Mouse (Mus musculus) midbrain, embryonic 14.5 days (tissue): Measurements from ENCODE around the gene Atp5d. TPM values are rescaled to one million over a fixed set of nuclear protein-coding genes. Genes with fewer than 3 reads are reported as not detected.

Experiments used
- ATAC-seq: fragments of 200-750 bp; cut with Nextera tagmentation; 2 replicates; pipeline ENCODE4 v1.8.0; 2017; ENCODE audit warnings: moderate number of reproducible peaks, moderate library complexity; ENCODE audit not compliant: low FRiP score, low TSS enrichment
- DNase-seq: peaks from one replicate; pipeline ENCODE4 v3.0.0-alpha.2; 2015
- H3K27ac ChIP-seq: fragments of 300-500 bp; sonication (generic); replicated peaks from 2 replicates; pipeline ENCODE4 v1.5.1; 2014; ENCODE audit warnings: mild to moderate bottlenecking, low read depth, low read length, moderate library complexity
- H3K27me3 ChIP-seq: fragments of 300-500 bp; sonication (generic); 2 replicates; pipeline ENCODE4 v1.6.1; 2014; ENCODE audit warnings: low read length, control low read depth, mixed read lengths; ENCODE audit not compliant: control insufficient read depth, insufficient read depth
- H3K36me3 ChIP-seq: fragments of 300-500 bp; sonication (generic); 2 replicates; pipeline ENCODE4 v1.6.1; 2014; ENCODE audit warnings: low read length, control low read depth; ENCODE audit not compliant: control insufficient read depth, insufficient read depth
- H3K4me1 ChIP-seq: fragments of 300-500 bp; sonication (generic); 2 replicates; pipeline ENCODE4 v1.6.1; 2014; ENCODE audit warnings: mild to moderate bottlenecking, antibody characterized with exemption, low read length, control low read depth; ENCODE audit not compliant: control insufficient read depth, insufficient read depth
- H3K4me2 ChIP-seq: fragments of 300-500 bp; sonication (generic); 2 replicates; pipeline ENCODE4 v1.6.1; 2014; ENCODE audit warnings: mild to moderate bottlenecking, low read length, moderate library complexity
- H3K4me3 ChIP-seq: fragments of 300-500 bp; sonication (generic); replicated peaks from 2 replicates; pipeline ENCODE4 v1.5.1; 2014; ENCODE audit warnings: low read depth, low read length
- H3K9ac ChIP-seq: fragments of 300-500 bp; sonication (generic); replicated peaks from 2 replicates; pipeline ENCODE4 v1.6.1; 2014; ENCODE audit warnings: mild to moderate bottlenecking, low read length, moderate library complexity
- H3K9me3 ChIP-seq: fragments of 300-500 bp; sonication (generic); 2 replicates; pipeline ENCODE4 v1.6.1; 2016; ENCODE audit warnings: low read length, control low read depth, mixed read lengths; ENCODE audit not compliant: control insufficient read depth
- WGBS: fragments of 180-500 bp; shearing (Covaris S2); extraction: QIAGEN DNeasy Blood & Tissue Kit; methylation state at CpG from one replicate; pipeline ENCODE4 v1.1.7; 2014; 5-methylcytosine and 5-hydroxymethylcytosine counted together
- polyA plus RNA-seq: library from polyadenylated mRNA; unstranded; fragments of >200 nt; fragmentation: Nextera tagmentation; extraction: Ambion mirVana; gene quantifications from 2 replicates; pipeline ENCODE4 v1.2.1, GENCODE M21; 2014

Gene Atp5d
- polyA plus RNA-seq, 1 experiment from 2014 or later: 407 TPM

- 54% methylated on average over 15 of the region's 15 CpGs for WGBS
- Histone ChIP-seq H3K27me3 (no peaks in the 10 kb centered on the region), H3K9ac (peak overlapping the region; percentile 37), H3K36me3 (peaks cover 59% of the 10 kb centered on the region), H3K4me3 (no peak overlapping the region), H3K4me1 (peaks cover 54% of the 10 kb centered on the region), H3K4me2 (peak overlapping the region; percentile 9; the same call in 1 of the 2 replicates), H3K27ac (peak overlapping the region; percentile 91), H3K9me3 (no peaks in the 10 kb centered on the region)
- DNase-seq: no peak
- ATAC-seq: no peak
Observed at GRCm38 (mm10) chr10:80157141-80157929, 18.9 kb downstream of the Atp5d start.

- H3K4me2 ChIP-seq: peak overlapping the region; percentile 75
- H3K36me3 ChIP-seq: peaks cover 48% of the 10 kb centered on the region
- 12% methylated on average over 18 of the region's 18 CpGs for WGBS
- H3K27me3 ChIP-seq: no peaks in the 10 kb centered on the region
- no peaks in the 10 kb centered on the region for H3K9me3 ChIP-seq
- H3K4me1 ChIP-seq: peaks cover 43% of the 10 kb centered on the region
- peak overlapping the region; percentile 20; the same call in 1 of the 2 replicates for H3K9ac ChIP-seq
- H3K4me3 ChIP-seq: peak overlapping the region; percentile 5; the same call in 1 of the 2 replicates
- H3K27ac ChIP-seq: peak overlapping the region; percentile 91
- DNase-seq (peak; percentile 53), ATAC-seq (no peak)
Observed at GRCm38 (mm10) chr10:80158307-80158986, 20.0 kb downstream of the Atp5d start.

GRCm38 (mm10) chr10:80159021-80159560 is 20.7 kb downstream of the Atp5d start:
- Histone ChIP-seq H3K36me3 (peaks cover 42% of the 10 kb centered on the region), H3K4me2 (peak overlapping the region; percentile 75), H3K4me1 (peaks cover 39% of the 10 kb centered on the region), H3K4me3 (peak overlapping the region; percentile 38), H3K9ac (peak overlapping the region; percentile 47), H3K27ac (peak overlapping the region; percentile 91), H3K27me3 (no peaks in the 10 kb centered on the region), H3K9me3 (no peaks in the 10 kb centered on the region)
- 5% methylated on average over 12 of the region's 12 CpGs for WGBS
- DNase-seq (peak; percentile 74), ATAC-seq (peak; percentile 52; the same call in 1 of the 2 replicates)

- Histone ChIP-seq H3K4me2 (peak overlapping the region; percentile 75), H3K36me3 (peaks cover 35% of the 10 kb centered on the region), H3K27me3 (no peaks in the 10 kb centered on the region), H3K9ac (peak overlapping the region; percentile 47), H3K4me1 (peaks cover 40% of the 10 kb centered on the region), H3K27ac (peak overlapping the region; percentile 91), H3K9me3 (no peaks in the 10 kb centered on the region), H3K4me3 (peak overlapping the region; percentile 38)
- DNase-seq (peak; percentile 100), ATAC-seq (peak; percentile 88)
- under 1% methylated on average over 55 of the region's 55 CpGs for WGBS
Observed at GRCm38 (mm10) chr10:80159561-80160454, 21.4 kb downstream of the Atp5d start.

- Histone ChIP-seq H3K36me3 (peaks cover 26% of the 10 kb centered on the region), H3K27me3 (no peaks in the 10 kb centered on the region), H3K4me3 (peak overlapping the region; percentile 38), H3K4me2 (peak overlapping the region; percentile 75), H3K9me3 (no peaks in the 10 kb centered on the region), H3K27ac (peak overlapping the region; percentile 41), H3K9ac (peak overlapping the region; percentile 39; the same call in 1 of the 2 replicates), H3K4me1 (peaks cover 41% of the 10 kb centered on the region)
- no peak for ATAC-seq
- no peak for DNase-seq
- WGBS: 2% methylated on average over 33 of the region's 33 CpGs
Observed at GRCm38 (mm10) chr10:80160455-80161371, 22.3 kb downstream of the Atp5d start.

GRCm38 (mm10) chr10:80161522-80162242 is 23.2 kb downstream of the Atp5d start:
- H3K27ac ChIP-seq: no peak overlapping the region
- H3K27me3 ChIP-seq: no peaks in the 10 kb centered on the region
- H3K9ac ChIP-seq: no peak overlapping the region
- H3K4me2 ChIP-seq: no peak overlapping the region
- no peaks in the 10 kb centered on the region for H3K9me3 ChIP-seq
- no peak for DNase-seq
- H3K4me3 ChIP-seq: no peak overlapping the region
- WGBS: 12% methylated on average over 7 of the region's 7 CpGs
- ATAC-seq: no peak
- peaks cover 45% of the 10 kb centered on the region for H3K4me1 ChIP-seq
- H3K36me3 ChIP-seq: peaks cover 16% of the 10 kb centered on the region

GRCm38 (mm10) chr10:80162243-80162608 is 23.8 kb downstream of the Atp5d start:
- H3K9ac ChIP-seq: no peak overlapping the region
- H3K27me3 ChIP-seq: no peaks in the 10 kb centered on the region
- ATAC-seq: no peak
- peaks cover 45% of the 10 kb centered on the region for H3K4me1 ChIP-seq
- no peaks in the 10 kb centered on the region for H3K9me3 ChIP-seq
- no peak for DNase-seq
- H3K36me3 ChIP-seq: peaks cover 11% of the 10 kb centered on the region
- 71% methylated on average over 3 of the region's 3 CpGs for WGBS
- no peak overlapping the region for H3K4me3 ChIP-seq
- no peak overlapping the region for H3K4me2 ChIP-seq
- no peak overlapping the region for H3K27ac ChIP-seq
